Mouse (Mus musculus): Measurements from ENCODE around the gene Rbm48. TPM values are rescaled to one million over a fixed set of nuclear protein-coding genes. Genes with fewer than 3 reads are reported as not detected.
"Not testable (repeated sequence)": the region's sequence is repeated elsewhere in the genome, so short reads cannot be mapped to it uniquely, and the experiment has no call there.

Gene Rbm48
- polyA plus RNA-seq, 1 experiment from 2014 or later = 13.5 TPM

DNA sequence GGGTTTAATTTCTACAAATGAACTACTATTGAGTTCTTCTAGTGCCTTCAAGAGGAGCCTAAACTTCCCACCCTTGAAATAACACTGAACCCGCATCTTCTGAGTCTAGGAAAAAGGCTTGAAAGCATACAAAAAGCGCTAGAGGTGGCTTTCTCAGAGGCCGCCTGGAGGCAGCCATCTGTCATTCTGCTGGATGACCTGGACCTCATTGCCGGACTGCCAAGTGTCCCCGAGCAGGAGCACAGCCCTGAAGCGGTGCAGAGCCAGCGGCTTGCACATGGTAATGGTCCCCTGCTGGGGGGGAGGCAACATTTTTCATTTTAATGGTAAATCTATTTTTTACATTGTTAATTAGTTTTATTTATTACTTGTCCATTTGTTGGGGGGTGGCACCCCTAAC, 24.1 kb upstream of the Rbm48 start:
- H3K9me3 ChIP-seq (ENCODE audit: control insufficient read depth, low read length) = no peaks in the 10 kb centered on the region
- peaks cover 18% of the 10 kb centered on the region for H3K36me3 ChIP-seq (ENCODE audit: control insufficient read depth, insufficient read depth, low read length)
- H3K9ac ChIP-seq (ENCODE audit: low read length) = no peak overlapping the region
- no peak overlapping the region for H3K27ac ChIP-seq (ENCODE audit: low read length)
- no peak overlapping the region for H3K4me2 ChIP-seq (ENCODE audit: low read depth, low read length)
- 85% methylated on average over 7 of the region's 7 CpGs for WGBS
- no peaks in the 10 kb centered on the region for H3K4me1 ChIP-seq (replicated peaks; ENCODE audit: control insufficient read depth, insufficient read depth, low read length)
- no peaks in the 10 kb centered on the region for H3K27me3 ChIP-seq (ENCODE audit: control insufficient read depth, insufficient read depth, low read depth, low read length)
- no peak overlapping the region for H3K4me3 ChIP-seq (ENCODE audit: low read length)
- ATAC-seq (ENCODE audit: low read depth) = no peak

DNA sequence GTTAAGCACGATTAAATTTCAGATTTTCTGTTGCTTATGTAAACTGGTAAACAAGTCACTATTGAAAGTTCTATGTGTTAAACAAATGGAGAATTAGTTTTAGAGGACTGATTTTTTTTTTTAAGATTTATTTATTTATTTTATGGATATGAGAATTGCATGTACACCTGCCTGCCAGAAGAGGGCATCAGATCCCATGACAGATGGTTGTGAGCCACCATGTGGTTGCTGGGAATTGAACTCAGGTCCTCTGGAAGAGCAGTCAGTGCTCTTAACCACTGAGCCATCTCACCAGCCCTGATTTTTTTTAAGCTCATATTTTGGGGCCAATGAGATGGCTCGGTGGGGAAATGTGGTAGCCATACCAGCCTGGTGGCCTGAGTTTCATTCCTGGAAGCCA, 15.4 kb upstream of the Rbm48 start:
- H3K27me3 ChIP-seq (ENCODE audit: control insufficient read depth, insufficient read depth, low read depth, low read length); ATAC-seq (ENCODE audit: low read depth); H3K9me3 ChIP-seq (ENCODE audit: control insufficient read depth, low read length); H3K4me3 ChIP-seq (ENCODE audit: low read length); H3K9ac ChIP-seq (ENCODE audit: low read length); H3K4me2 ChIP-seq (ENCODE audit: low read depth, low read length); H3K27ac ChIP-seq (ENCODE audit: low read length); H3K4me1 ChIP-seq (replicated peaks; ENCODE audit: control insufficient read depth, insufficient read depth, low read length): not testable (repeated sequence)
- peaks cover 12% of the 10 kb centered on the region; the same call in 1 of the 2 replicates for H3K36me3 ChIP-seq (ENCODE audit: control insufficient read depth, insufficient read depth, low read length)
- WGBS = 91% methylated on average over 2 of the region's 2 CpGs

DNA sequence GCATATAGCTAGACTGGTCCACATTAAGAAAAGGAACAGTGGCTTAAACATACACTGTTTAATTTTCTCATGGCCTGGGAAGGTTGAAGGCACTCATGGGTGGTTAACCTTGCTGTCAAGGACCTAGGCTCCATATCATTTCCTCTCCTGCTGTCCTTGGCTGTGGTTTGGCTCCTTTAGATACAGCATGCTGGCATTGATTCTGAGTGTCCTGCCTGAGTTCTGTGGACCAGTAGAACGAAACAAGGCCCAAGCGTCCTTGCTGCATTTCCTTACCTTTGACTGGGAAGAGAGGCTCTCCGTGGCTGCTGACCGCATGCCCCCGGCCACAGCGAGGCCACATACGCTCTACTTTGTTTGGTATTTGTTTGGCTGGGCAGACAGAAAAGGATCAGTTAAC, 12.9 kb upstream of the Rbm48 start:
- H3K4me2 ChIP-seq (ENCODE audit: low read depth, low read length) = no peak overlapping the region
- no peaks in the 10 kb centered on the region for H3K27me3 ChIP-seq (ENCODE audit: control insufficient read depth, insufficient read depth, low read depth, low read length)
- peaks cover 18% of the 10 kb centered on the region for H3K36me3 ChIP-seq (ENCODE audit: control insufficient read depth, insufficient read depth, low read length)
- H3K9ac ChIP-seq (ENCODE audit: low read length) = no peak overlapping the region
- H3K9me3 ChIP-seq (ENCODE audit: control insufficient read depth, low read length) = no peaks in the 10 kb centered on the region
- 92% methylated on average over 7 of the region's 7 CpGs for WGBS
- no peaks in the 10 kb centered on the region for H3K4me1 ChIP-seq (replicated peaks; ENCODE audit: control insufficient read depth, insufficient read depth, low read length)
- no peak overlapping the region for H3K27ac ChIP-seq (ENCODE audit: low read length)
- no peak for ATAC-seq (ENCODE audit: low read depth)
- no peak overlapping the region for H3K4me3 ChIP-seq (ENCODE audit: low read length)

DNA sequence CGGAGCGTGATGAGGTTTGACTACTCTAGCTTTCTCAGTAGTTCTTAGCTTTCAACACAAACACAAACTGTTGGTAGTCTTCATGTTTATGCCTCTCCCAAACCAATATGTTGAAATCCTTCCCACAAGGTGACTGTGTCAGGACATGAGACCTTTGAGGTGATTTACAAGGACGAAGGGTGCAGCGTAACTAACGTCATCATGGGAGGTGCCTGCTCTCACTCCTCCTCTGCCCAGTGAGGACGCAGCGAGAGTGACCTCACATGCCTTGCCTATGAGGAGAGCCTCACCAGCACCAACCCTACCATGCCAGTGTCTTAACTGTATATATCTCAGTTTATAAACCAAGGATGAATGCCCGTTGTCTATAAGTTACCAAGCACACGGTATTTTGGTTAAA, 10.7 kb upstream of the Rbm48 start:
- no peak overlapping the region for H3K9ac ChIP-seq (ENCODE audit: low read length)
- no peaks in the 10 kb centered on the region for H3K4me1 ChIP-seq (replicated peaks; ENCODE audit: control insufficient read depth, insufficient read depth, low read length)
- H3K4me2 ChIP-seq (ENCODE audit: low read depth, low read length) = no peak overlapping the region
- ATAC-seq (ENCODE audit: low read depth) = no peak
- 90% methylated on average over 9 of the region's 9 CpGs for WGBS
- no peak overlapping the region for H3K4me3 ChIP-seq (ENCODE audit: low read length)
- no peaks in the 10 kb centered on the region for H3K27me3 ChIP-seq (ENCODE audit: control insufficient read depth, insufficient read depth, low read depth, low read length)
- no peak overlapping the region for H3K27ac ChIP-seq (ENCODE audit: low read length)
- peaks cover 16% of the 10 kb centered on the region for H3K36me3 ChIP-seq (ENCODE audit: control insufficient read depth, insufficient read depth, low read length)
- H3K9me3 ChIP-seq (ENCODE audit: control insufficient read depth, low read length) = no peaks in the 10 kb centered on the region

DNA sequence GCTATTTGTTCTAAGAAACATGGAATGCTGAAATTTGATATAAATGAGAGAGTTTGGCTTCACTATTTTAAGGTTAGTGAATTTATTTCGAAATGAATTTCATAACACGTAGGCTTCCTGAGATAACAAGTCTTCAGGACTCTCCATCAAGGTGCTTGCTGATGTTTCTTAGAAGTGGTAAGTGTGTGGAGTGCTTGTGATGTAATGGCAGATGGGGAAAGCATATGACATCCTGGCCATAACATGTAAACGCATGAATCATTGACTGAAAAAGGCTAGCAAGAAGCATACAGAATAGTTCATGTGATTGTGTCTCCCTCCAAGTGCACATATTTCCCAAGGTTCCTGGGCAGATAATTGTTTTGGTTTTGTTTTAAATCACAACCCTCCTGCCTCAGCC, 4.4 kb upstream of the Rbm48 start:
- Histone ChIP-seq H3K27ac (ENCODE audit: low read length) (no peak overlapping the region), H3K4me1 (replicated peaks; ENCODE audit: control insufficient read depth, insufficient read depth, low read length) (peaks cover 3% of the 10 kb centered on the region), H3K27me3 (ENCODE audit: control insufficient read depth, insufficient read depth, low read depth, low read length) (no peaks in the 10 kb centered on the region), H3K9me3 (ENCODE audit: control insufficient read depth, low read length) (no peaks in the 10 kb centered on the region), H3K4me3 (ENCODE audit: low read length) (no peak overlapping the region), H3K4me2 (ENCODE audit: low read depth, low read length) (no peak overlapping the region), H3K36me3 (ENCODE audit: control insufficient read depth, insufficient read depth, low read length) (peaks cover 3% of the 10 kb centered on the region; the same call in 1 of the 2 replicates), H3K9ac (ENCODE audit: low read length) (no peak overlapping the region)
- 84% methylated on average over 3 of the region's 3 CpGs for WGBS
- ATAC-seq (ENCODE audit: low read depth) = no peak

DNA sequence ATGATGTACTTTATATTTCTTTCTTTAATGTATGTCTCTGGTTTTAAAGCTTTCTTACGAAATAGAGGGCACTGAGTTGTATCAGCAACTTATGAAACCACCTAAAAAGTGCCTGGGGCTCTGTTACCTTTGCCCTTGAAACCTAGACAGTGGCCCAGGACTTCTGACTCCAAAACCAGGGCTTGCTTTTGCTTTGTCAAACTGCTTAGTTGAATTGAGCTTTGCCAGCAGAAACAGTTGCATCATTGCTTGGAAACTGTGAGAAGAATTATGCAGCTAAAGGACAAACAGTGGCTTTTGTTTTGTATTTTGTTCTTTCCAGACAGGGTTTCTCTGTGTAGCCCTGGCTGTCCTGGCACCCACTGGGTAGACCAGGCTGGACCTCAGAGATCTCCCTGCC, 3.9 kb upstream of the Rbm48 start:
- WGBS = 66% methylated on average over 1 of the region's 1 CpGs
- peaks cover 4% of the 10 kb centered on the region for H3K4me1 ChIP-seq (replicated peaks; ENCODE audit: control insufficient read depth, insufficient read depth, low read length)
- H3K27me3 ChIP-seq (ENCODE audit: control insufficient read depth, insufficient read depth, low read depth, low read length) = no peaks in the 10 kb centered on the region
- H3K27ac ChIP-seq (ENCODE audit: low read length) = no peak overlapping the region
- no peak overlapping the region for H3K4me2 ChIP-seq (ENCODE audit: low read depth, low read length)
- no peak for ATAC-seq (ENCODE audit: low read depth)
- no peak overlapping the region for H3K9ac ChIP-seq (ENCODE audit: low read length)
- H3K4me3 ChIP-seq (ENCODE audit: low read length) = no peak overlapping the region
- H3K36me3 ChIP-seq (ENCODE audit: control insufficient read depth, insufficient read depth, low read length) = no peaks in the 10 kb centered on the region
- no peaks in the 10 kb centered on the region for H3K9me3 ChIP-seq (ENCODE audit: control insufficient read depth, low read length)

DNA sequence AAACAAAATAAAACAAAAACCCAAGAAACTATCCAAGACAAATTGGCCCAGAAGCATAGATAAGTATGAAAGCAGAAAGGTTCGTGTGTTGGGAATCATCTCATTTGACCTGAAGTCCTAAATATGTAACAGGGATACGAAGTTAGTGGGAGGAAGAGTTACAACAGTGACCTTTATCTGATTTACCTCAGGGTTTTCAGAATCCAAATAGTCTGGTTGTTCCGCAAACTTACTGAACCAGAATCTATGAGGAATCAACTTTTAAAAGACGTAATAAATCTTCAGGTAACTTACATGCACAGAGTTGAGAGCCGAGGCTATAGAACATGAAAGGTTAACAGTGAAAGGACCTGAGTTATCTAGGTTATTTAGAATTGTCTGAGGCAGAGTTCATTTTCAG, 2.4 kb upstream of the Rbm48 start:
- ATAC-seq (ENCODE audit: low read depth) = no peak
- Histone ChIP-seq H3K27me3 (ENCODE audit: control insufficient read depth, insufficient read depth, low read depth, low read length) (no peaks in the 10 kb centered on the region), H3K4me2 (ENCODE audit: low read depth, low read length) (no peak overlapping the region), H3K9me3 (ENCODE audit: control insufficient read depth, low read length) (no peaks in the 10 kb centered on the region), H3K4me3 (ENCODE audit: low read length) (no peak overlapping the region), H3K9ac (ENCODE audit: low read length) (no peak overlapping the region), H3K36me3 (ENCODE audit: control insufficient read depth, insufficient read depth, low read length) (0 out of 2 replicates have a peak, but pooled peaks cover 2% of the 10 kb centered on the region), H3K4me1 (replicated peaks; ENCODE audit: control insufficient read depth, insufficient read depth, low read length) (peaks cover 10% of the 10 kb centered on the region), H3K27ac (ENCODE audit: low read length) (no peak overlapping the region)
- WGBS = 88% methylated on average over 5 of the region's 5 CpGs

DNA sequence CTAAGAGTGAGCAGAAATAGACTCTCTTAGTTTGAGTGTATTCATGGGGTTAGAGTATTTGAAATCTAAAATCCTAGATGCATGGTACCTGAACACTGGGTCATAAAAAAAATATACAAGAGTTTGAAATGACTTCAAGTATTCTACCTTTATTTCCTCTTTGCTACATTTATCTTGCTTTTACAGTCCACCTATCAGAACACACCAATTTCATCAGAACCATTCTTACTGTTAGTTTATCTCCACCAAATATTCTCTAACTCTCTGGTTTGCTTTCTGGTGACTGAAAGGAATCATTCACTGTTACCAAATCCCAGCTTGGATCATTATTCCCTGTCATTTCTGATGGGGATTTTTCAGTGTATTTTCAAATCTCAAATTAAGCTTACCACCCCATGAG, 786 bp upstream of the Rbm48 start:
- no peak for ATAC-seq (ENCODE audit: low read depth)
- Histone ChIP-seq H3K27ac (ENCODE audit: low read length) (no peak overlapping the region), H3K36me3 (ENCODE audit: control insufficient read depth, insufficient read depth, low read length) (0 out of 2 replicates have a peak, but pooled peaks cover 3% of the 10 kb centered on the region), H3K4me3 (ENCODE audit: low read length) (peak overlapping the region; percentile 76), H3K4me1 (replicated peaks; ENCODE audit: control insufficient read depth, insufficient read depth, low read length) (peaks cover 10% of the 10 kb centered on the region), H3K9me3 (ENCODE audit: control insufficient read depth, low read length) (no peaks in the 10 kb centered on the region), H3K27me3 (ENCODE audit: control insufficient read depth, insufficient read depth, low read depth, low read length) (no peaks in the 10 kb centered on the region), H3K4me2 (ENCODE audit: low read depth, low read length) (peak overlapping the region; percentile 62), H3K9ac (ENCODE audit: low read length) (no peak overlapping the region; the same call in 1 of the 2 replicates)

DNA sequence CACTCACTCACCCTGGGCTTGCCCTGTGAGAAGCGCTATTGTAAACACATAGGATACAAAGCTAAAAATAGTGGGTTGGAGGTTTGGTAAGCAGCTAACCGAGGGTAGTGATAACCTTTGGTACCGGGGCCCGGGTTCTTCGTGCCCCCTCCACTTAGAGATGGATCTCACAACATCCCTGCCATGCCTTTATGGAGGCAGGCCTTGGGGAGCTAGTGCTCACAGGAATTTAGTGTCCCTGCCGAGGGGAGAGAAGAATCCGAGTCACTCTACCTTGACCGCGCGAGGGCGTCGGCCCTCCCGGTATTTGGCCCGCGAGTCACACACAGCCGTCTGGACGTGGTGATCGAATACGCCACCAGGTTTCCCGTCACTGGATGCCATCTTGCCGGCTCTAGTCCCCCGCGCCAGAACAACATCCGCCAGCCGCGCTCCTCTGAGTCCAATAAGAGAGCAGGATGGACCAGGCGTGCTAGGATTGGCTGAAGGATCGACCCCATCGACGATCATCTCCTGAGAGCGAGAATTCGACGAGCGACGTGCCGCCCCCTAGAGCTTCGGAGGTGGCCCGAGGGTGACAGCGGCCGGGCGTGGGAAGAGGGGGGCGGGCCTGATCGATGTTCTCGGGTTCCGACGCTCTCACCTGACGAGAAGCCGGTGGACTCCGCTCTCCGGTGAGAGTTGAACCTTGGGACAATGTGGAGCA, 539 bp downstream of the Rbm48 start, which contains the start of gene Pex1:
TSS of gene Pex1 (plus strand) at position 374 of the 706 bp plus-strand sequence.
- Histone ChIP-seq H3K27ac (ENCODE audit: low read length) (peak within 1 kb of the TSS; percentile 52; the same call in 1 of the 2 replicates), H3K4me2 (ENCODE audit: low read depth, low read length) (peak within 1 kb of the TSS; percentile 71), H3K4me1 (replicated peaks; ENCODE audit: control insufficient read depth, insufficient read depth, low read length) (peaks cover 10% of the 10 kb centered on the region), H3K4me3 (ENCODE audit: low read length) (peak within 1 kb of the TSS; percentile 76), H3K9ac (ENCODE audit: low read length) (peak within 1 kb of the TSS; percentile 76), H3K36me3 (ENCODE audit: control insufficient read depth, insufficient read depth, low read length) (peaks cover 7% of the 10 kb centered on the region), H3K9me3 (ENCODE audit: control insufficient read depth, low read length) (no peaks in the 10 kb centered on the region), H3K27me3 (ENCODE audit: control insufficient read depth, insufficient read depth, low read depth, low read length) (no peaks in the 10 kb centered on the region)
- peak; percentile 99 for ATAC-seq (ENCODE audit: low read depth)
- WGBS = under 1% methylated on average over 42 of the region's 50 CpGs
